Mouse (Mus musculus) testis, adult 2 months (tissue): ENCODE measurements around the gene Olfr503.

ENCODE experiments used
- CTCF ChIP-seq: fragments of 200-500 bp; IDR thresholded peaks from 2 replicates; pipeline ENCODE4 v1.5.1; 2012; ENCODE audit warnings: low read depth, mild to moderate bottlenecking, inconsistent platforms, low read length, moderate library complexity; ENCODE audit not compliant: control insufficient read depth, insufficient read depth, insufficient replicate concordance
- POLR2A ChIP-seq: fragments of 200-500 bp; IDR thresholded peaks from 2 replicates; pipeline ENCODE4 v1.6.1; 2012; ENCODE audit warnings: low read depth, mild to moderate bottlenecking, inconsistent platforms, low read length, moderate library complexity; ENCODE audit not compliant: control insufficient read depth

GRCm38 (mm10) chr7:108589797-108590196, 45.5 kb downstream of the Olfr503 start:
- TF ChIP-seq CTCF (no peak), POLR2A (no peak)
